Mouse (Mus musculus) hindbrain, embryonic 11.5 days (tissue): Measurements from ENCODE around the gene Med25. TPM values are rescaled to one million over a fixed set of nuclear protein-coding genes. Genes with fewer than 3 reads are reported as not detected.

ENCODE experiments used
- ATAC-seq: fragments of 200-750 bp; cut with Nextera tagmentation; 2 replicates; pipeline ENCODE4 v1.8.0; 2017; ENCODE audit warnings: mild to moderate bottlenecking, moderate TSS enrichment, moderate library complexity; ENCODE audit not compliant: low FRiP score
- DNase-seq: peaks from one replicate; pipeline ENCODE4 v3.0.0-alpha.2; 2015; ENCODE audit warnings: low spot score
- H3K27ac ChIP-seq: fragments of 300-500 bp; sonication (generic); 2 replicates; pipeline ENCODE4 v1.5.1; 2014; ENCODE audit warnings: mild to moderate bottlenecking, low read depth, low read length
- H3K27me3 ChIP-seq: fragments of 300-500 bp; sonication (generic); 2 replicates; pipeline ENCODE4 v1.6.1; 2014; ENCODE audit warnings: mild to moderate bottlenecking, low read length, moderate library complexity, mixed read lengths; ENCODE audit not compliant: control insufficient read depth, insufficient read depth
- H3K36me3 ChIP-seq: fragments of 300-500 bp; sonication (generic); 2 replicates; pipeline ENCODE4 v1.6.1; 2014; ENCODE audit warnings: mild to moderate bottlenecking, low read length, moderate library complexity, mixed read lengths; ENCODE audit not compliant: control insufficient read depth, insufficient read depth
- H3K4me1 ChIP-seq: fragments of 300-500 bp; sonication (generic); replicated peaks from 2 replicates; pipeline ENCODE4 v1.6.1; 2014; ENCODE audit warnings: low read length, mixed read lengths; ENCODE audit not compliant: control insufficient read depth, insufficient read depth
- H3K4me2 ChIP-seq: fragments of 300-500 bp; sonication (generic); replicated peaks from 2 replicates; pipeline ENCODE4 v1.6.1; 2014; ENCODE audit warnings: mild to moderate bottlenecking, low read depth, low read length
- H3K4me3 ChIP-seq: fragments of 300-500 bp; sonication (generic); 2 replicates; pipeline ENCODE4 v1.5.1; 2014; ENCODE audit warnings: low read depth, low read length
- H3K9ac ChIP-seq: fragments of 300-500 bp; sonication (generic); 2 replicates; pipeline ENCODE4 v1.6.1; 2014; ENCODE audit warnings: low read depth, low read length
- H3K9me3 ChIP-seq: fragments of 300-500 bp; sonication (generic); 2 replicates; pipeline ENCODE4 v1.6.1; 2016; ENCODE audit warnings: low read length; ENCODE audit not compliant: control insufficient read depth
- WGBS: fragments of 180-500 bp; shearing (Covaris S2); extraction: QIAGEN DNeasy Blood & Tissue Kit; methylation state at CpG from one replicate; pipeline ENCODE4 v1.1.7; 2014; 5-methylcytosine and 5-hydroxymethylcytosine counted together
- polyA plus RNA-seq: library from polyadenylated mRNA; unstranded; fragments of >200 nt; fragmentation: Nextera tagmentation; extraction: Ambion mirVana; gene quantifications from 2 replicates; pipeline ENCODE4 v1.2.1, GENCODE M21; 2014

Med25 gene
- 72.7 and 76.2 TPM in 2 replicates for polyA plus RNA-seq

GRCm38 (mm10) chr7:44892276-44892921 lies at the start of gene Med25:
TSS of gene Med25 (minus strand) at chr7:44892712.
- peak; percentile 95 for DNase-seq
- Histone ChIP-seq H3K9me3 (no peaks in the 10 kb centered on the region), H3K4me1 (peaks cover 7% of the 10 kb centered on the region), H3K9ac (peak within 1 kb of the TSS; percentile 94), H3K4me3 (peak within 1 kb of the TSS; percentile 94), H3K27me3 (no peaks in the 10 kb centered on the region), H3K4me2 (peak within 1 kb of the TSS; percentile 87), H3K36me3 (peaks cover 2% of the 10 kb centered on the region; the same call in 1 of the 2 replicates), H3K27ac (peak within 1 kb of the TSS; percentile 91)
- peak; percentile 79 for ATAC-seq
- under 1% methylated on average over 56 of the region's 56 CpGs for whole genome bisulfite sequencing

DNA sequence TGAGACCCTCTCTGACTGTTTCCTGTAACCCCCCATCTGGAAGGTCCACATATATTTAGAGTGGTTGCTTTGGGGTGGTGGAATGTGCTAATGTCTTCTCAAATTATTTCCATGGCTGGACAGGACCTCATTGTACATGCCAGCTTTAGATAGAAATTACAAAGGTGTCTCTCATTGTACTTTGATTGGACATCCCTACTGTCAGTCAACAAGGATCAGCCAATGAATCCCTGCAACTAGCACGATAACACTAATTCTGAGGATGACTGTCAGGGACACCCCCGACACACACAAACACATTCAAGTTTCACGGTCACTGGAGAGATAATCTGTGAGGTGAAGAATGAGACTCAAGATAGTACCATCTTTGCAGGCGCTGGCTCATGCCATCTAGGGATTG lies 46.2 kb upstream of the Med25 start:
- Histone ChIP-seq H3K4me3 (no peak overlapping the region), H3K27me3 (no peaks in the 10 kb centered on the region), H3K36me3 (no peaks in the 10 kb centered on the region), H3K9me3 (no peaks in the 10 kb centered on the region), H3K4me1 (no peaks in the 10 kb centered on the region), H3K27ac (no peak overlapping the region), H3K4me2 (no peak overlapping the region), H3K9ac (no peak overlapping the region)
- no peak for ATAC-seq
- 93% methylated on average over 4 of the region's 4 CpGs for WGBS
- no peak for DNase-seq

DNA sequence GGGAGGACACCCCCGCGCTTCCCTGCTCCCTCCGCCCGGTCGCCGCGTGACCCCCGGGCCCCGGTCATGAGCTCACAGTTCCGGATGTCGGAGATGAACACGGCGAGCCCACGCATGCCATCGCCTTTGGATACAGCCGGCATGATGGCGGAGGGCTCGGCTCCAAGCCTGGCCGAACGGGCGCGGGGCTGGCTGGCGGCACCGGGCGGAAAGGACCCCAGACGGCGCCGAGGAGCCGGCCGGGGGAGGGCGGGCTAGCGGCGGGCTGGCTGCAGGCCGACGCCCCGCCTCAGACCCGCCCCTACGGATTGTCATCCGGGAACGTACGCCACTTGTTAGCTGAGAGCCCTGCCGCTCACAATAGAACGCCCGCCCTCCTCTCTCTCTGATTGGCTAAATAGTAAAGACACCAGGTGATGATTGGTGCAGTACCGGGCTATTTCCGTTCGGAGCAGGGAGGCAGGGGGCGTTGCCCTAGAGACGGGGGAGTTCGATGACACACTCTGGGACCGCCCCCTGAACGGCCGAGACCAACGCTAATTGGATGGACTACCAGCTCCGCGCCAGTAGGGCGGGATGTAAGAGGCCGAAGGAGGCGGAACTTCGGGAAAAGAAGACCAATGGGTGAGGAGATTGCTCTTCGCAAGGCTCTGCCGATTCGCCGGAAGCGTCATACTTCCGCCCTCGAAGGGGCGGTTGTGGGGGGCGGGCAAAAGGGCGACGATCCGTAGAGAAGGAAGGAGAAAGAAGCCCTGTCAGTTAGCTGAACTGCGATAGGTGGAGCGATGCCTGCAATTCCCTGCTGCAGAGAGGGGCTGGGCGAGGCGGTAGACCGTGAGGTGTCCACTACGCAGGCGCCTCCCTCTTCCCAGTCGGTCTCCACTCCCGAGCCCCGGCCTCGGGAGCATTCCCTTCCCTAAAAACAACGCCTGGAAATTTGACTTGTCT lies 37.0 kb upstream of the Med25 start, which contains the start of gene Ap2a1:
Gene Ap2a1 (minus strand): TSS at position 293 of the 948 bp plus-strand sequence.
- peak; percentile 100 for ATAC-seq
- Histone ChIP-seq H3K4me3 (peak within 1 kb of the TSS; percentile 98), H3K9ac (peak within 1 kb of the TSS; percentile 88), H3K9me3 (no peaks in the 10 kb centered on the region; the same call in 1 of the 2 replicates), H3K27ac (peak within 1 kb of the TSS; percentile 90), H3K4me1 (0 out of 2 replicates have a peak, but pooled peaks cover 4% of the 10 kb centered on the region), H3K4me2 (peak within 1 kb of the TSS; percentile 58), H3K27me3 (no peaks in the 10 kb centered on the region), H3K36me3 (no peaks in the 10 kb centered on the region; the same call in 1 of the 2 replicates)
- peak; percentile 99 for DNase-seq
- WGBS: under 1% methylated on average over 84 of the region's 84 CpGs

- Histone ChIP-seq H3K9me3 (no peaks in the 10 kb centered on the region; the same call in 1 of the 2 replicates), H3K27ac (peak overlapping the region; percentile 68; the same call in 1 of the 2 replicates), H3K4me1 (0 out of 2 replicates have a peak, but pooled peaks cover 4% of the 10 kb centered on the region), H3K4me3 (peak overlapping the region; percentile 98), H3K36me3 (no peaks in the 10 kb centered on the region; the same call in 1 of the 2 replicates), H3K4me2 (peak overlapping the region; percentile 50), H3K27me3 (no peaks in the 10 kb centered on the region), H3K9ac (peak overlapping the region; percentile 88)
- ATAC-seq (no peak), DNase-seq (no peak)
- WGBS: 0% methylated on average over 1 of the region's 1 CpGs
These were observed 36.1 kb upstream of the Med25 start for GRCm38 (mm10) chr7:44928570-44928969.

- Histone ChIP-seq H3K27me3 (no peaks in the 10 kb centered on the region), H3K27ac (no peak overlapping the region), H3K36me3 (peaks cover 5% of the 10 kb centered on the region; the same call in 1 of the 2 replicates), H3K9ac (no peak overlapping the region), H3K4me2 (no peak overlapping the region), H3K4me1 (0 out of 2 replicates have a peak, but pooled peaks cover 4% of the 10 kb centered on the region), H3K4me3 (no peak overlapping the region), H3K9me3 (no peaks in the 10 kb centered on the region; the same call in 1 of the 2 replicates)
- WGBS: 81% methylated on average over 3 of the region's 3 CpGs
- DNase-seq: peak; percentile 42
- ATAC-seq: no peak
These were observed 33.0 kb upstream of the Med25 start for GRCm38 (mm10) chr7:44925468-44925867.

GRCm38 (mm10) chr7:44922530-44922929 lies 30.0 kb upstream of the Med25 start:
- Histone ChIP-seq H3K36me3 (peaks cover 5% of the 10 kb centered on the region; the same call in 1 of the 2 replicates), H3K4me1 (no peaks in the 10 kb centered on the region), H3K4me3 (no peak overlapping the region), H3K9me3 (no peaks in the 10 kb centered on the region; the same call in 1 of the 2 replicates), H3K9ac (no peak overlapping the region), H3K4me2 (no peak overlapping the region), H3K27ac (no peak overlapping the region), H3K27me3 (no peaks in the 10 kb centered on the region)
- DNase-seq: no peak
- ATAC-seq: no peak

GRCm38 (mm10) chr7:44919127-44919526 lies 26.6 kb upstream of the Med25 start:
- no peaks in the 10 kb centered on the region for H3K4me1 ChIP-seq
- H3K9ac ChIP-seq: no peak overlapping the region
- H3K4me2 ChIP-seq: no peak overlapping the region
- H3K27me3 ChIP-seq: no peaks in the 10 kb centered on the region
- ATAC-seq (no peak), DNase-seq (no peak)
- WGBS: 91% methylated on average over 5 of the region's 5 CpGs
- H3K36me3 ChIP-seq: 0 out of 2 replicates have a peak, but pooled peaks cover 10% of the 10 kb centered on the region
- no peak overlapping the region for H3K27ac ChIP-seq
- H3K4me3 ChIP-seq: no peak overlapping the region
- H3K9me3 ChIP-seq: no peaks in the 10 kb centered on the region

GRCm38 (mm10) chr7:44918219-44918618 lies 25.7 kb upstream of the Med25 start:
- WGBS: 91% methylated on average over 3 of the region's 3 CpGs
- Histone ChIP-seq H3K4me2 (no peak overlapping the region), H3K9me3 (no peaks in the 10 kb centered on the region), H3K9ac (no peak overlapping the region), H3K27ac (no peak overlapping the region), H3K4me3 (no peak overlapping the region), H3K36me3 (0 out of 2 replicates have a peak, but pooled peaks cover 10% of the 10 kb centered on the region), H3K27me3 (no peaks in the 10 kb centered on the region), H3K4me1 (no peaks in the 10 kb centered on the region)
- no peak for DNase-seq
- no peak for ATAC-seq
